Mouse (Mus musculus) hindbrain, embryonic 13.5 days (tissue): ENCODE results near the gene Mab21l3. TPM values are rescaled to one million over a fixed set of nuclear protein-coding genes. Genes with fewer than 3 reads are reported as not detected.

Experiments
- ATAC-seq: fragments of 200-750 bp; cut with Nextera tagmentation; 2 replicates; pipeline ENCODE4 v1.8.0; 2017; ENCODE audit warnings: moderate TSS enrichment; ENCODE audit not compliant: low FRiP score
- H3K27ac ChIP-seq: fragments of 300-500 bp; sonication (generic); 2 replicates; pipeline ENCODE4 v1.5.1; 2015; ENCODE audit warnings: inconsistent platforms, mild to moderate bottlenecking, moderate library complexity
- H3K27me3 ChIP-seq: fragments of 300-500 bp; sonication (generic); 2 replicates; pipeline ENCODE4 v1.6.1; 2015; ENCODE audit warnings: mild to moderate bottlenecking, inconsistent platforms
- H3K36me3 ChIP-seq: fragments of 300-500 bp; sonication (generic); 2 replicates; pipeline ENCODE4 v1.6.1; 2015; ENCODE audit warnings: mild to moderate bottlenecking, inconsistent platforms
- H3K4me1 ChIP-seq: fragments of 300-500 bp; sonication (generic); replicated peaks from 2 replicates; pipeline ENCODE4 v1.6.1; 2015; ENCODE audit warnings: inconsistent platforms
- H3K4me2 ChIP-seq: fragments of 300-500 bp; sonication (generic); 2 replicates; pipeline ENCODE4 v1.6.1; 2015; ENCODE audit warnings: inconsistent platforms, mild to moderate bottlenecking, moderate library complexity
- H3K4me3 ChIP-seq: fragments of 300-500 bp; sonication (generic); 2 replicates; pipeline ENCODE4 v1.5.1; 2015; ENCODE audit warnings: mild to moderate bottlenecking, inconsistent platforms
- H3K9ac ChIP-seq: fragments of 300-500 bp; sonication (generic); 2 replicates; pipeline ENCODE4 v1.6.1; 2015; ENCODE audit warnings: mild to moderate bottlenecking, inconsistent platforms
- H3K9me3 ChIP-seq: fragments of 300-500 bp; sonication (generic); 2 replicates; pipeline ENCODE4 v1.6.1; 2016; ENCODE audit warnings: inconsistent platforms
- WGBS: fragments of 180-500 bp; shearing (Covaris S2); methylation state at CpG from one replicate; pipeline ENCODE4 v1.1.7; 2015; 5-methylcytosine and 5-hydroxymethylcytosine counted together
- polyA plus RNA-seq: library from polyadenylated mRNA; unstranded; fragments of >200 nt; fragmentation: Nextera tagmentation; extraction: Ambion mirVana; gene quantifications from 2 replicates; pipeline ENCODE4 v1.2.1, GENCODE M21; 2015

Gene Mab21l3
- polyA plus RNA-seq, 1 experiment from 2014 or later: 0.34 TPM

- H3K27ac ChIP-seq: no peak overlapping the region
- no peaks in the 10 kb centered on the region for H3K9me3 ChIP-seq
- H3K4me2 ChIP-seq: no peak overlapping the region
- H3K27me3 ChIP-seq: no peaks in the 10 kb centered on the region
- H3K9ac ChIP-seq: no peak overlapping the region
- H3K4me3 ChIP-seq: no peak overlapping the region
- ATAC-seq: no peak
- peaks cover 15% of the 10 kb centered on the region; the same call in 1 of the 2 replicates for H3K36me3 ChIP-seq
- 73% methylated on average over 7 of the region's 7 CpGs for WGBS
- H3K4me1 ChIP-seq: peaks cover 16% of the 10 kb centered on the region
Measured at GRCm38 (mm10) chr3:101873061-101873675, 24.4 kb upstream of the Mab21l3 start.

- ATAC-seq: no peak
- H3K4me3 ChIP-seq: no peak overlapping the region
- H3K27me3 ChIP-seq: no peaks in the 10 kb centered on the region
- 92% methylated on average over 9 of the region's 9 CpGs for WGBS
- peaks cover 14% of the 10 kb centered on the region for H3K4me1 ChIP-seq
- H3K9ac ChIP-seq: no peak overlapping the region
- H3K9me3 ChIP-seq: no peaks in the 10 kb centered on the region
- peaks cover 14% of the 10 kb centered on the region for H3K36me3 ChIP-seq
- H3K27ac ChIP-seq: no peak overlapping the region
- no peak overlapping the region for H3K4me2 ChIP-seq
Measured at GRCm38 (mm10) chr3:101871951-101872350, 23.2 kb upstream of the Mab21l3 start.

GRCm38 (mm10) chr3:101867001-101867421 lies 18.3 kb upstream of the Mab21l3 start:
- no peak for ATAC-seq
- Histone ChIP-seq H3K27me3 (no peaks in the 10 kb centered on the region), H3K4me2 (no peak overlapping the region), H3K9ac (no peak overlapping the region), H3K27ac (no peak overlapping the region), H3K4me1 (no peaks in the 10 kb centered on the region), H3K9me3 (no peaks in the 10 kb centered on the region), H3K4me3 (no peak overlapping the region), H3K36me3 (peaks cover 35% of the 10 kb centered on the region)
- WGBS: 60% methylated on average over 4 of the region's 4 CpGs

GRCm38 (mm10) chr3:101861856-101862255 lies 13.1 kb upstream of the Mab21l3 start:
- Histone ChIP-seq H3K9ac (no peak overlapping the region), H3K9me3 (no peaks in the 10 kb centered on the region), H3K27me3 (no peaks in the 10 kb centered on the region), H3K4me3 (no peak overlapping the region), H3K4me2 (no peak overlapping the region), H3K27ac (no peak overlapping the region), H3K4me1 (no peaks in the 10 kb centered on the region), H3K36me3 (peaks cover 62% of the 10 kb centered on the region)
- no peak for ATAC-seq
- WGBS: 78% methylated on average over 3 of the region's 3 CpGs

GRCm38 (mm10) chr3:101860151-101860550 lies 11.4 kb upstream of the Mab21l3 start:
- WGBS: 75% methylated on average over 7 of the region's 7 CpGs
- no peak overlapping the region for H3K27ac ChIP-seq
- H3K4me3 ChIP-seq: no peak overlapping the region
- H3K27me3 ChIP-seq: no peaks in the 10 kb centered on the region
- H3K36me3 ChIP-seq: peaks cover 68% of the 10 kb centered on the region
- no peak overlapping the region for H3K4me2 ChIP-seq
- no peak overlapping the region for H3K9ac ChIP-seq
- no peaks in the 10 kb centered on the region for H3K9me3 ChIP-seq
- no peaks in the 10 kb centered on the region for H3K4me1 ChIP-seq
- ATAC-seq: no peak

- Histone ChIP-seq H3K9me3 (no peaks in the 10 kb centered on the region), H3K4me2 (no peak overlapping the region), H3K27me3 (no peaks in the 10 kb centered on the region), H3K4me1 (no peaks in the 10 kb centered on the region), H3K9ac (no peak overlapping the region), H3K27ac (0 out of 2 replicates have a peak overlapping the region, but pooled peaks have one; percentile 15), H3K4me3 (no peak overlapping the region), H3K36me3 (peaks cover 68% of the 10 kb centered on the region)
- no peak for ATAC-seq
- 55% methylated on average over 7 of the region's 7 CpGs for WGBS
Measured at GRCm38 (mm10) chr3:101859740-101860139, 11.0 kb upstream of the Mab21l3 start.

- no peaks in the 10 kb centered on the region for H3K27me3 ChIP-seq
- H3K9me3 ChIP-seq: no peaks in the 10 kb centered on the region
- no peak overlapping the region for H3K27ac ChIP-seq
- peaks cover 17% of the 10 kb centered on the region; the same call in 1 of the 2 replicates for H3K36me3 ChIP-seq
- no peak overlapping the region for H3K4me3 ChIP-seq
- no peak for ATAC-seq
- 83% methylated on average over 1 of the region's 1 CpGs for WGBS
- H3K4me1 ChIP-seq: no peaks in the 10 kb centered on the region
- no peak overlapping the region for H3K4me2 ChIP-seq
- H3K9ac ChIP-seq: no peak overlapping the region
Measured at GRCm38 (mm10) chr3:101854075-101854474, 5.3 kb upstream of the Mab21l3 start.

GRCm38 (mm10) chr3:101851363-101851762 lies 2.6 kb upstream of the Mab21l3 start:
- ATAC-seq: no peak
- 81% methylated on average over 6 of the region's 6 CpGs for WGBS
- H3K36me3 ChIP-seq: 0 out of 2 replicates have a peak, but pooled peaks cover under 1% of the 10 kb centered on the region

GRCm38 (mm10) chr3:101846096-101846495 lies 2.7 kb downstream of the Mab21l3 start:
- peaks cover 14% of the 10 kb centered on the region for H3K4me1 ChIP-seq
- H3K27ac ChIP-seq: no peak overlapping the region
- no peaks in the 10 kb centered on the region for H3K27me3 ChIP-seq
- no peak overlapping the region for H3K9ac ChIP-seq
- ATAC-seq: no peak
- no peak overlapping the region for H3K4me2 ChIP-seq
- H3K4me3 ChIP-seq: no peak overlapping the region
- 62% methylated on average over 4 of the region's 4 CpGs for WGBS
- no peaks in the 10 kb centered on the region for H3K9me3 ChIP-seq
- H3K36me3 ChIP-seq: no peaks in the 10 kb centered on the region

More at GRCm38 (mm10) chr3:101851363-101851762, 2.6 kb upstream of the Mab21l3 start:
- Histone ChIP-seq H3K9ac (no peak overlapping the region), H3K9me3 (no peaks in the 10 kb centered on the region), H3K4me2 (no peak overlapping the region), H3K27me3 (no peaks in the 10 kb centered on the region), H3K4me3 (no peak overlapping the region), H3K27ac (no peak overlapping the region), H3K4me1 (no peaks in the 10 kb centered on the region)

- Histone ChIP-seq H3K4me3 (no peak overlapping the region), H3K9me3 (no peaks in the 10 kb centered on the region), H3K36me3 (no peaks in the 10 kb centered on the region), H3K4me1 (peaks cover 14% of the 10 kb centered on the region), H3K27me3 (no peaks in the 10 kb centered on the region), H3K9ac (no peak overlapping the region), H3K27ac (peak overlapping the region; percentile 63), H3K4me2 (no peak overlapping the region)
- WGBS: 42% methylated on average over 7 of the region's 7 CpGs
- peak; percentile 73 for ATAC-seq
Measured at GRCm38 (mm10) chr3:101842372-101843094, 6.2 kb downstream of the Mab21l3 start.

GRCm38 (mm10) chr3:101839327-101839726 lies 9.4 kb downstream of the Mab21l3 start:
- 91% methylated on average over 9 of the region's 9 CpGs for WGBS
- Histone ChIP-seq H3K27me3 (no peaks in the 10 kb centered on the region), H3K9me3 (no peaks in the 10 kb centered on the region), H3K4me2 (no peak overlapping the region), H3K36me3 (no peaks in the 10 kb centered on the region), H3K9ac (no peak overlapping the region), H3K4me1 (peaks cover 26% of the 10 kb centered on the region), H3K27ac (no peak overlapping the region), H3K4me3 (no peak overlapping the region)
- no peak for ATAC-seq

GRCm38 (mm10) chr3:101836971-101837370 lies 11.8 kb downstream of the Mab21l3 start:
- Histone ChIP-seq H3K27me3 (no peaks in the 10 kb centered on the region), H3K9me3 (no peaks in the 10 kb centered on the region), H3K4me3 (no peak overlapping the region), H3K27ac (no peak overlapping the region), H3K9ac (no peak overlapping the region), H3K36me3 (no peaks in the 10 kb centered on the region), H3K4me2 (no peak overlapping the region), H3K4me1 (peaks cover 14% of the 10 kb centered on the region)
- WGBS: 87% methylated on average over 3 of the region's 3 CpGs
- no peak for ATAC-seq
